Mouse (Mus musculus): ENCODE measurements around the gene Dnah11.

GRCm38 (mm10) chr12:118184731-118185130, 14.1 kb downstream of the Dnah11 start:
- TF ChIP-seq POLR2A (IDR thresholded peaks at IDR 0.05; ENCODE audit: borderline replicate concordance, control insufficient read depth, low read depth, low read length) (no peak), CTCF (IDR thresholded peaks at IDR 0.05; ENCODE audit: control insufficient read depth, insufficient read depth, low read length) (no peak)
